Mouse (Mus musculus) liver, postnatal 0 days (tissue): ENCODE measurements around the gene Gm20696.

Experiments used
- CTCF ChIP-seq: sonication (generic); IDR thresholded peaks from 2 replicates; pipeline ENCODE4 v1.5.1; 2016; ENCODE audit warnings: antibody characterized with exemption, low read depth
- EP300 ChIP-seq: IDR thresholded peaks from 2 replicates; pipeline ENCODE4 v1.6.1; 2016; ENCODE audit warnings: antibody characterized with exemption, low read depth, mild to moderate bottlenecking

GRCm38 (mm10) chr6:99610454-99611427 lies 55.9 kb downstream of the Gm20696 start:
- TF ChIP-seq CTCF (no peak), EP300 (no peak)
